Mouse (Mus musculus) spleen, postnatal 14 days (tissue): ENCODE measurements around the gene Rer1.

ENCODE experiments used
- DNase-seq, 2 experiments: peaks; one replicate each; pipeline ENCODE4 v3.0.0; 2021 to 2022; ENCODE audit warnings: low spot score in 2 of 2

Rer1 gene

GRCm38 (mm10) chr4:155024170-155025010, 61.8 kb downstream of the Rer1 start:
- DNase-seq, result no peak
